Mouse (Mus musculus): ENCODE measurements around the gene Rpl23a.
"Not testable (repeated sequence)": the region's sequence is repeated elsewhere in the genome, so short reads cannot be mapped to it uniquely, and the experiment has no call there.

Gene Rpl23a

DNA sequence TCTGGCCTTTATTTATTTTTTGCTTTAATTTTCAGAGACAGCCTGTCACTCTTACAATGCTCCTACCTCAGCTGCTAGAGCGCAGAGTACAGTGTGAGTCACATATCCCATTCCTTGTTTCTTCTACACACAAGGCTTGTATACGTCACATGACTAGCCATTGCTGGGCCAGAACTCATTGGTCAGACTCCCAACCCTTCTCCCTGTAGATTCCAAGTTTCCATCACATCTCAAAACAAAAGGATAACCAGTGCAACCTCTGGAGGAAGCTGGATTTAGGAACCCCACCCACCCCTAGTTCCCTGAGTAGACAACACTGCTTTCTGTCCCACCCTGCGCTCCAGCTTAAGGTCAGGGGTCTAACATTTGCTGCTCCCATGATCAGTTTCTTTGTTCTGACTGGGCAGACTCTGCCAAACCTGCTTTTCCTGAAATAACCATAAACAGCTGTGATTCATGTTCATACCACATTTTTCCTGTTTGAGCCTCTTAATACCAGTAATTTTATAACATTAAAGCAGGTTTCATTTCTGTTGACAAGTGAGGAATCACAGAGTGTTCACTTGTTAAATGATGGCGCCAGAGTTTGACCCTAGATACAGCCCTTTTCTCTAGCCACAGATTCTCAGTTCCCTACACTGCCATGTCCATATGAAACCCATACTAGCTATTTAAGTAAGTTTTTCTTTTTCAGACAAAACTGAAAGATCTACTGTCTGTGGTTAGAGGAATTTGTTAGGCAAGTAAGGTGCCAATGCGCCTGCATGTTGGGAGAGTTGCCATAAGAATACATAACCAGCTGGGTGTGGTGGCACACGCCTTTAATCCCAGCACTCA lies 36.5 kb downstream of the Rpl23a start:
- no peak for DNase-seq (ENCODE audit: low read depth, low spot score)

GRCm38 (mm10) chr11:78146168-78146567 lies 37.2 kb downstream of the Rpl23a start:
- no peak for DNase-seq (ENCODE audit: low read depth, low spot score)

DNA sequence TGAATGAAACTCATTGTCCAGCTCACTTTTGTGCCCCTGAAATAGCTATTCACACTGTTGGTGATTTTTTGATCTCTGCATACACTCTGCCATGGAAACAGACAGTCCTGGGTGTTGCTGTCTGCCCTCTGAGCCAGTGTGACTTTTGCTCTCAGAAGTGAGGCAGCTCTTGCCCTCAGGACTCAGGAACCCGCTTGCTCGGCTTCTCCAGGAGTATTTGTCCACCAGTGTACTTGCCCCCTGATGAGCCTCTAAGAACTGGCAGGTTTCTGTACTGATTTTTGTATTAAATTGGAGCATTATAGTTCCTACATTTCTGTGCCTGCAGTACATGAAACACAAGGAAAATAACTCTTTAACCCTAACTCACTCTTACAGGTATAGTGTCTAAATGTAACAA lies 39.9 kb downstream of the Rpl23a start:
- DNase-seq (ENCODE audit: low read depth, low spot score) = no peak

DNA sequence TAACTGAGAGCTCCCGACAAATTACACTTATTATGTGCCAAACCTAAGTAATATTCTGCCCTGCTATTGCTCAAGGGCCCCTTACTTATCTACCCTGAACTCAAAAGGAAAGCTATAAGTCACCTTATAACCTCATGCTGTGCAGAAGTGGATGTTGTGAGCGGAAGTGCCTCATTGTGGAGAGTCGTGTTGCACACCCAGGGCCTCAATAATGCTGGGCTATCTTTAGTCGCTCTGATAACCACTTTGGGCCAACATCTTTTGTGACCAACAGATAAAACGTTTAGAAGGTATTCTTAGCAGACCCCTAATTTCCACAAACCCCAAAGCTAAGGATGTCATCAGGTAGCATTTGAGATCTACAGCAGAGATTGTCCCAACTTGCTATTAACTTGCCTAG lies 42.7 kb downstream of the Rpl23a start:
- DNase-seq (ENCODE audit: low read depth, low spot score) = no peak

DNA sequence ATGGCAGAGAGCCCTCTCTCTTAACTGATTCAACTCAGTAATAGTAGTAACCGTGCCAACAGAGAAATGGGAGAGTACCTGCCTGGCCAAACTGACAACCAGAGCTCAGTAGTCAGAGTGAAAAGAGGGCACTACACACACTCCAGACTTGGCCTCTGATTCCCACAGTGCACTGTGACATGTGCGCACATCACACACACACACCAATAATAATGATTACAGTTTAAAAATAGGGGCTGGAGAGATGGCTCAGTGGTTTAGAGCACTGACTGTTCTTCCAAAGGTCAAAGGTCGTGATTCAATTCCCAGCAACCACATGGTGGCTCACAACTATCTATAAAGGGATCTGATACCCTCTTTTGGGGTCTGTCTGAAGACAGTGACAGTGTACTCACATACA lies 45.4 kb downstream of the Rpl23a start:
- no peak for DNase-seq (ENCODE audit: low read depth, low spot score)

GRCm38 (mm10) chr11:78137584-78137983 lies 45.8 kb downstream of the Rpl23a start:
- DNase-seq (ENCODE audit: low read depth, low spot score) = no peak

DNA sequence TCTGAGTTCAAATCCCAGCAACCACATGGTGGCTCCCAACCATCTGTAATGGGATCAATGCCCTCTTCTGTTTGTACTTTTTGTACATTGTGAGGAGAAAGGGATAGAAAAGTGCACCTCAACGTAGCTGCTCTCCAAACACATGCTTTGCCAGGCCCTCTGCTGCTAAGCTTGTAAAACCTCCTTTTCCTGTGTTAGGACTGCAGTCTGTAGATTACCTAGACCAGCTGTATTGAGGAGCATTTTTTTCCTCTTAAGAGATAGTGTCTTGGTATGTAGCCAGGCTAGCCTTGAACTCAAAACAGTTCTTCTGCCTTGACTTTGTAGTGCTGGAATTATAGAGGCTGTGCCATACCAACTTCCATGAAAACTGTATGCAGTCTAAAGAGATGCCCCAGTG lies 47.3 kb downstream of the Rpl23a start:
- no peak for DNase-seq (ENCODE audit: low read depth, low spot score)

DNA sequence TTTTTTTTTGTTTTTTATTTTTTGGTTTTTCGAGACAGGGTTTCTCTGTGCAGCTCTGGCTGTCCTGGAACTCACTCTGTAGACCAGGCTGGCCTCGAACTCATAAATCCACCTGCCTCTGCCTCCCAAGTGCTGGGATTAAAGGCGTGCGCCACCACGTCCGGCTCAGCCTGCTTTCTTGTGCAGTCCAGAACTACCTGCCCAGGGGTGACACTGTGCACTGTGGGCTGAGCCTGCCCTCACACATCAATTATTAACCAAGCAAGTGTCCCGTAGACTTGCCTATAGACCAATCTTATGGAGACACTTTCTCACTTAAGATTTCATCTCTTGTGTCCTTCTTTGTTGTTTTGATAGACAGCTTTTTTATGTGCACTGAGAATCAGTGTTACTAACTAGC lies 48.1 kb downstream of the Rpl23a start:
- not testable (repeated sequence) for DNase-seq (ENCODE audit: low read depth, low spot score)

DNA sequence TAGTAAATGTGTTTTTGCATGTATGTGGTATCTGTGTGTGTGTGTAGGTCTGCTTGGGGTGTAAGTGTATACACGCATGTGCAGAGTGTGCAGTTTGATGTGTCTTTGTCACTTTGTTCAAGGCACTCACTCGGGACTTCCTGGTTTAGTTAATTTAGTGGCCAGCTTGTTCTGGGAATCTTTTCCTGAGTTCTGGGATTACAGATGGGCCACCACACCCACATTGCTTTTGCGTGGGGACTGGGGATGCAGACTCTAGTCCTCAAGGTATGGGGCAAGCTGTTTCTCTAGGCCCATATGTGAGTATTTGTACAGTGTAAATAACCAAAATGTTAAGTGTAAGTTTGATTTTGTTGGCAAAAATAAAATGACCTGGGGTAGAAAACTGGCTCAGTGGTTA lies 49.0 kb downstream of the Rpl23a start:
- DNase-seq (ENCODE audit: low read depth, low spot score) = no peak

GRCm38 (mm10) chr11:78133915-78134314 lies 49.5 kb downstream of the Rpl23a start:
- DNase-seq (ENCODE audit: low read depth, low spot score) = no peak

All from CD4-positive helper T cell, adult 2 months (primary cell).